Mouse (Mus musculus): ENCODE results near the gene Cacfd1.

- TF ChIP-seq POLR2A (IDR thresholded peaks at IDR 0.05; ENCODE audit: low read depth, low read length) (no peak), CTCF (IDR thresholded peaks at IDR 0.05; ENCODE audit: extremely low read depth, insufficient read depth, insufficient read length, insufficient replicate concordance) (no peak)
These were observed 12.9 kb downstream of the Cacfd1 start for GRCm38 (mm10) chr2:27022612-27023011.
